Mouse (Mus musculus): ENCODE results near the gene Anapc15-ps. TPM values are rescaled to one million over a fixed set of nuclear protein-coding genes. Genes with fewer than 3 reads are reported as not detected.

The Anapc15-ps gene
- not detected in 2 replicates for polyA plus RNA-seq (2016; fragmentation: Nextera tagmentation; extraction: Ambion mirVana)

DNA sequence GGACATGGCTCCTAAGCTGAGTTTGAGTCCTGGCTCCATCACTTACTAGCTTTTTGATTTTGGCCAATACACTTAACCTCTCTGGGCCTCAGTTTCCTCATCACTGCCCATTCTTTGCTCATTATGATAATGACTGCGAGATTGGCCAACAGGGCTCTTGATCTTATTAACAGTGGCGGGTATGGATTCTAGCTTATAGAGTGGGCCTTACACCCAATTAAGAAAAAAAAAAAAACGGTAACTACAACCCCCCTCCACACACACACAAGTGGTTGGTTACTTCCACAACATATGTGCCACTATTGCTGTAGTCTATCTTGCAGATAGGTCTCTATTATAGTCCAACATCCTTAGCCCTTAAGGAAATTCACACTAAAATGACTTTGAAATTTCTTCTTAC, at the start of gene Anapc15-ps:
Gene Anapc15-ps, minus strand, starts transcription at position 101 of the 400 bp plus-strand sequence.
- H3K27ac ChIP-seq: no peak within 1 kb of the TSS
- no peak within 1 kb of the TSS for H3K9ac ChIP-seq
- H3K4me1 ChIP-seq: 0 out of 2 replicates have a peak, but pooled peaks cover 4% of the 10 kb centered on the region
- H3K27me3 ChIP-seq: no peaks in the 10 kb centered on the region; the same call in 1 of the 2 replicates
- 82% methylated on average over 3 of the region's 3 CpGs for WGBS
- no peak within 1 kb of the TSS for H3K4me2 ChIP-seq (replicated peaks)
- no peak within 1 kb of the TSS for H3K4me3 ChIP-seq
- no peak for ATAC-seq (ENCODE audit: low FRiP score)
- no peaks in the 10 kb centered on the region for H3K9me3 ChIP-seq (replicated peaks)
- no peaks in the 10 kb centered on the region for H3K36me3 ChIP-seq

DNA sequence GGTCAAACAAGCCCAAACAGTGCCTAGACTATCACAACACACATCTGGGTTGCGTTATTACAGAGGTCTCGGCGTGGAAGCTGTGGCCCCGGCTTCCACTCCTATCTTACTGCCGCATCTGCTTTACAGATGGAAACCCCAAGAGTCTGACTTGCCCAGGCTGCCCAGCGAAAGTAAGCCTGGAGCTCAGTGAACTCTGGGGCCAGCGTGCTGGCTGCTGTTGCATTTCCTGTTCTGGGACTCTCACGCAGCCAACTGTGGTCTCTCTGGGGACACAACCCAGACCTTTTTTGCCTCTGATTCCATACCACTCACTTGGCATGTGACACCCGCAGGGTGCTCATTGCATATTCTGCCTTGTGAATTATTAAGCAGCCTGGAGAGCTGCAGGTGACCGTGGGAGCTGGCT, 49.0 kb upstream of the Anapc15-ps start:
- no peak overlapping the region for H3K9ac ChIP-seq
- ATAC-seq (ENCODE audit: low FRiP score): no peak
- H3K4me2 ChIP-seq (replicated peaks): no peak overlapping the region
- 0 out of 2 replicates have a peak, but pooled peaks cover 3% of the 10 kb centered on the region for H3K4me1 ChIP-seq
- H3K27ac ChIP-seq: no peak overlapping the region
- WGBS: 69% methylated on average over 10 of the region's 10 CpGs
- no peaks in the 10 kb centered on the region for H3K9me3 ChIP-seq (replicated peaks)
- no peaks in the 10 kb centered on the region for H3K36me3 ChIP-seq
- H3K4me3 ChIP-seq: no peak overlapping the region
- H3K27me3 ChIP-seq: no peaks in the 10 kb centered on the region

DNA sequence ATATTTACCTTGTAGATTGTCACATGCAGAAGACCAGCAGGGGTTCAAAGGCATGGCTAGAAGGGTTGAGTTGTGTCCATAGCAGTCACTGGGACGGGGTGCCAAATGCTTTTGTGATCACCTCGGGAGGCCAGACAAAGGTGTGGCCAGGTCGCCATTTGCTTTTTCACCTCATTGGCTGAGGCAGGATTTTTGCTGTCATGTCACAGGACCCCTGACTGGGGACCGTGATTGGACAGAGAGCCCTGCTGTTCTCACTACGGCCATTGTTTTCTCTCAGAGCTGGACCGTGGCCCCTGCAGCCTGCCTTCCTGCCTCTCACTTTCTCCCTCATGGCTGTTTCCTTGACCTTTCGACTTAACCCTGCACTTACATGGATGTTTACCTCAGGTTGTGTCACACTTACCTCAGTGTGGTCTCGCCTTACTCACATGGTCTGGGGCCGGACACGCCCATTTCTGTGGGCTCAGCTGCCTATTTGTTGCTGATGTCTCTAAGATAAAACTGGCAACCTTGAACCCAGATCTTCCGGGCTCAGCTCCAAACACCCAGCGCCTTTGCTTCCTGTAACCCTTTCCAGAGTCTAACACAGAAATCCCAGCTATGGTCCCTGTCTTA, 47.0 kb upstream of the Anapc15-ps start:
- H3K27ac ChIP-seq: no peak overlapping the region
- H3K9ac ChIP-seq: no peak overlapping the region
- ATAC-seq (ENCODE audit: low FRiP score): no peak
- H3K4me3 ChIP-seq: no peak overlapping the region
- H3K27me3 ChIP-seq: no peaks in the 10 kb centered on the region
- 0 out of 2 replicates have a peak, but pooled peaks cover 3% of the 10 kb centered on the region for H3K4me1 ChIP-seq
- no peaks in the 10 kb centered on the region for H3K36me3 ChIP-seq
- 72% methylated on average over 12 of the region's 12 CpGs for WGBS
- H3K4me2 ChIP-seq (replicated peaks): no peak overlapping the region
- no peaks in the 10 kb centered on the region for H3K9me3 ChIP-seq (replicated peaks)

DNA sequence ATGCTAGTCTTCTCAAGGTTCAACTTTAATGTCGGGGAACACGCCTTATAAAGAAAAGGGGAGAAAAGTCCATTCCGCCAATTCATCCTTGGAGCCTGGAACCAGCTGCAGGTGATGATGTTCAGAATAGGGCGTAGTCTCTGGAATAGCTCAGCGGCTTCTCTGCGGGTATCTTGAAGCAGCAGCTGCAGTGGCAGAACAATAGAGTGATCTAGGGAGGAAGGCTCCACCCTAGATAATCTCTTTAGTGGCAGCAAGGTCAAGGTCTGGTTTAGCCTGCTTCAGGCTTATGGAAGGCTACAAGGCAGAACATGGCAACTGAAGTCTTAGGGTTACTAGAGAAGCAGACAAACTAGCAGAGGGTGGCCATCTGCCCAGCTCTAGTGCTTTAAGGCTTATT, 46.2 kb upstream of the Anapc15-ps start:
- no peaks in the 10 kb centered on the region for H3K27me3 ChIP-seq
- no peaks in the 10 kb centered on the region for H3K36me3 ChIP-seq
- ATAC-seq (ENCODE audit: low FRiP score): no peak
- 0 out of 2 replicates have a peak, but pooled peaks cover 3% of the 10 kb centered on the region for H3K4me1 ChIP-seq
- H3K9me3 ChIP-seq (replicated peaks): no peaks in the 10 kb centered on the region
- H3K27ac ChIP-seq: no peak overlapping the region
- H3K4me3 ChIP-seq: no peak overlapping the region
- 95% methylated on average over 6 of the region's 6 CpGs for WGBS
- no peak overlapping the region for H3K4me2 ChIP-seq (replicated peaks)
- H3K9ac ChIP-seq: no peak overlapping the region

DNA sequence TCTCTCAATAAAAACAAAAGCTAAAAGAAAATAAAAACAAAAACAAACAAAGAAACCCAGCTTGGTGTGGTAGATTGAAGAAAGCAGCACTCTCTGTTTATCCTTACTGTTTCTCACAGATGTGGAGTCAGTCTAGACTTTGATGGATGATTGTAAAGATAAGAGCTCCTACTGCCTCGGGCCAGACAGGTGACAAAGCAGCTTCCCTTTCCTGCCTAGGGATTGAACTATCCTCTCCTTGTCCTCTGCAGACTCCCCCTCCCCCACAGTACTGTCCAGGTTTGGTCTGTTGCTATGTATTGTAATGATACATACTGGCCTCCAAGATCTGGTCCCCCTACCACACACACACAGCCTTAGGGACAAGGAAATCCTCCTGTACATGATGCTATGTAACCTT, 45.5 kb upstream of the Anapc15-ps start:
- Histone ChIP-seq H3K4me3 (no peak overlapping the region), H3K9ac (no peak overlapping the region), H3K27me3 (no peaks in the 10 kb centered on the region), H3K36me3 (no peaks in the 10 kb centered on the region), H3K9me3 (replicated peaks) (no peaks in the 10 kb centered on the region), H3K4me1 (0 out of 2 replicates have a peak, but pooled peaks cover 3% of the 10 kb centered on the region), H3K27ac (no peak overlapping the region), H3K4me2 (replicated peaks) (no peak overlapping the region)
- WGBS: 33% methylated on average over 1 of the region's 1 CpGs
- ATAC-seq (ENCODE audit: low FRiP score): no peak

DNA sequence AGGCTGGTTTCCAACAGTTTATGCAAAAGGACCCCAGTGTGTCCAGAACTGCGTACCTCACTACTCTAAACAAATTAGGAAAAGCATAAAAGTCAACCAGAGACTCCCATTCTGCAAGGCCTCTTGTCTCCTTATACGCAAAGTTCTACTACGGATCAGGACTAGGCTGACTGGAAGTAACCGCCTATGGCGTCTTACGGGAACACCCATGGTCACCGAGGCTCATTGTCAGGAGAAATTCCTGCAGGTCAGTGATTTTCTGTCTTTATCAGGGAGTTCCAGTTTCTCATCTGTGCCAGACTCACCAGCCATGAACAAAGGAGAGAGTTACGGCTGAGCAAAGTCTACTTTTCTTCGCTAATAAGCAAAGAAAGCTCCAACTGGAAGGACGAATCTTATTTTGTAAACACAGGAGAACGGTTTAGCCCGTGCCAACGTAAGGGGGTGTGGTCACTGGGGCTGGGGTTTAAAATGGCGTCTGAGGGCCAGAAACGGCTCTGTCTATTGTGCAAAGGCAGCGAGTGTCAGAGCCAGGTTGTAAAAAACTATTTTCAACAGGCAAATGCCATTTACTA, 43.9 kb upstream of the Anapc15-ps start:
- no peak overlapping the region for H3K27ac ChIP-seq
- 85% methylated on average over 16 of the region's 16 CpGs for WGBS
- H3K4me1 ChIP-seq: 0 out of 2 replicates have a peak, but pooled peaks cover under 1% of the 10 kb centered on the region
- H3K4me2 ChIP-seq (replicated peaks): no peak overlapping the region
- H3K4me3 ChIP-seq: no peak overlapping the region
- H3K9me3 ChIP-seq (replicated peaks): no peaks in the 10 kb centered on the region
- no peak overlapping the region for H3K9ac ChIP-seq
- ATAC-seq (ENCODE audit: low FRiP score): no peak
- no peaks in the 10 kb centered on the region for H3K36me3 ChIP-seq
- H3K27me3 ChIP-seq: no peaks in the 10 kb centered on the region

DNA sequence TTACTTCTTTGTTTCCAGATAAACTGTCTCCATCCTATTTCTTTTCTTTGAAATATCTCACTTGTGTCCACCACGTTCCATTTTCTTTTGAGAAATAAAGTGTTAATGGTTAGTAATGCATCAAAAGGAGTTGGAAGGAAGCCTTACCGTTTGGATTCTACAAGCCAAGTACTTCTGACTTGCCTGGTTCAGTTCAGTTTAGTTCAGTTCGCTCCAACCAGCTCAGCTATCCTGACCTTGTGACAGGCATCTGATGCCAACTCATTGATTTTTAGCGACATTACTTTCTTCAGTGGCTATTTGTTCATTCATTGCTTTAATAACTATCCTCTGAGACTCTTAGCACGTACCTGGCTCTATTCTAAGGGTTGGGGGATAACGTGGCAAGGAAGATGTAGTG, 42.4 kb upstream of the Anapc15-ps start:
- no peak for ATAC-seq (ENCODE audit: low FRiP score)
- no peak overlapping the region for H3K27ac ChIP-seq

DNA sequence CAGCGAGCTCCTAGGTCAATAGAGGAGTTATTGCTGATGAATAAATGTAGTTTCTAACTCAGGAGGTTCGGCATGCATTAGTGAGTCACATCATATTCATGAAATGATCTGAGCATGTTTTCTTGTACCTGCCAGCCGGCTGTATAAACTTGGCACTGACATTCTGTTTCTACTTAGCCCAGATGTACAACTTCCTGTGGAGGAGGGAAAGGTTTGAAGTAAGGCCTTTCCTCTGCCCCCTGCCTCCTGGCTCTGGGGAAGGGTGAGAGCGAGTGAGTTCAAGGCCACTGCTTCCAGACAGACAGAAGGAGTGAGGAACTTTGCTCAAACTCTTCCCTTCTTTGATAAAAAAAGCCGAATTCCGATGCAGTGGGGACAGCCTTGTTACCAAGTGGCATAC, 39.0 kb upstream of the Anapc15-ps start:
- no peak for ATAC-seq (ENCODE audit: low FRiP score)
- Histone ChIP-seq H3K27me3 (no peaks in the 10 kb centered on the region), H3K27ac (no peak overlapping the region), H3K9ac (no peak overlapping the region), H3K4me3 (no peak overlapping the region), H3K4me2 (replicated peaks) (no peak overlapping the region), H3K4me1 (peaks cover 7% of the 10 kb centered on the region; the same call in 1 of the 2 replicates), H3K36me3 (no peaks in the 10 kb centered on the region), H3K9me3 (replicated peaks) (no peaks in the 10 kb centered on the region)
- 67% methylated on average over 6 of the region's 6 CpGs for WGBS

More for the DNA sequence above, 42.4 kb upstream of the Anapc15-ps start:
- Histone ChIP-seq H3K9ac (no peak overlapping the region), H3K27me3 (no peaks in the 10 kb centered on the region), H3K36me3 (no peaks in the 10 kb centered on the region), H3K4me3 (no peak overlapping the region), H3K4me1 (no peaks in the 10 kb centered on the region), H3K4me2 (replicated peaks) (no peak overlapping the region), H3K9me3 (replicated peaks) (no peaks in the 10 kb centered on the region)
- 74% methylated on average over 6 of the region's 6 CpGs for WGBS

DNA sequence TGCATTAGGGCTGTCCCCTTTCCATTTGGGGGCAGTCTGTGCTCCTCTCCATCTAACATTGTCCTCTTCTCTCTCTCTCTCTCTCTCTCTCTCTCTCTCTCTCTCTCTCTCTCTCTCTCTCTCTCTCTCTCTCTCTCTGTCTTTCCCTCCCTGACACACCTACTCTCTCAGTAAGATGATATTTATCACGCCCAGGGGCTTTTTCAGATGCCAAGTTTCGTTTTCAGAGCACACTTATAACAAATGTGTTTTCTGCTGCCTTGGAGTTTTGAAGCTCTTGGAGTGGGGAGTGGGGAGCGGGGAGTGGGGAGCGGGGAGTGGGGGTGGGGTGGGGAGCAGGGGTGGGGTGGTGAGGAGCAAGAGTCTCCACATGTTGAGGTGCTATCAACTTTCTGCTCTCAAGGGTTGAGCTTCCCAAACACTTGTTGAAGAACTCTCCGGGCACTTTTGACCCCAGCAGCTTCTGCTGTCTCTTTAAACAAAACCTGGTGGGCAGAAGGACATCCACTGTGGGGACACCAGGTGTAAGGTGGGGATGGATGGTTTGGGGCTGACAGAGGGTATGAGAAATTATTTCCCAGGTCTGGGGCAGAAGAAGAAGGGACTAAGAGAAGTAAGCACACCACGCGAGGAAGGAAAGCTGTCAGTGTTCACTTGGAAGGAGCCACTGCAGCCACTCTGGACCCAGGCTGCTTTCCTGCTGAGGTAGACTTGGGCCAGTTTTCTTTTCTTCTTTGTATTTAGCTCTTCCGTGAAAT, 36.8 kb upstream of the Anapc15-ps start:
- Histone ChIP-seq H3K4me1 (peaks cover 7% of the 10 kb centered on the region; the same call in 1 of the 2 replicates), H3K4me2 (replicated peaks) (no peak overlapping the region), H3K9ac (no peak overlapping the region), H3K27ac (no peak overlapping the region), H3K4me3 (no peak overlapping the region), H3K27me3 (no peaks in the 10 kb centered on the region), H3K9me3 (replicated peaks) (no peaks in the 10 kb centered on the region), H3K36me3 (no peaks in the 10 kb centered on the region)
- ATAC-seq (ENCODE audit: low FRiP score): no peak
- 63% methylated on average over 8 of the region's 8 CpGs for WGBS

DNA sequence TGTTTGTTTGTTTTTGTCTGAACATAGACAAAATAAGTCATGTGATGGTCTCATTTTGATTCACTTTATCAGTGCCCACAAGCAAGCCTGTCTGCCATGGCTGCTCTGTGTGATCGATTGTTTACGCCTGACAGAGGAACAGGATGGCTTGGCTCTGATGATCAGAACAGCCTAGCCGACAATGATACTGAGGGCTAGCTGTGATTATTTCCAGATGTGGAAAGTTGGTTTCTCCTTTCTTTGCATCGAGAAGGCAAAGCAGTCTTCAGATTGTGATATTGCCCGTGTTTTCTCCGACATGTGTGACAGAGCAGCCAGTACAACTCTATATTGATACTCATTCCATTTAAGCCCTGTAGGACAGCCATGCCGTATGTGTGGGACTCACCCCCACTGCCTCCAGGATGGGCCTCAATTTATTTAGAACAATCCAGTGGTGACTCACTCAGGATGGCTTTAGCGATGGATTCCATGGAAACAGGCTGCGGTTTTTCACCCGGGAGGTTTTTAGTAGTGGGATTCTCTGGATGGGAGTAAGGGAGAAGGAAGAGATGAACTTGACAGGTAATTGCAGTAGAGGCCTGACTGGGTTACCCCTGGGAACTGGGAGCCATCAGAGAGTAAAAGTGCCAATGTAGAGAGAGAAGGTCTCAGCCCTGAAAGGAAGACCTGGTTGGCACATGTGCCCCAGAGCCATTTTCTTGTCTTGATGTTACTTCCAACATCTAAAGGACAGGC, 36.1 kb upstream of the Anapc15-ps start:
- Histone ChIP-seq H3K4me2 (replicated peaks) (no peak overlapping the region), H3K36me3 (no peaks in the 10 kb centered on the region), H3K9me3 (replicated peaks) (no peaks in the 10 kb centered on the region), H3K9ac (no peak overlapping the region), H3K4me1 (peaks cover 7% of the 10 kb centered on the region; the same call in 1 of the 2 replicates), H3K27me3 (no peaks in the 10 kb centered on the region), H3K4me3 (no peak overlapping the region), H3K27ac (no peak overlapping the region)
- ATAC-seq (ENCODE audit: low FRiP score): no peak
- WGBS: 70% methylated on average over 10 of the region's 10 CpGs

DNA sequence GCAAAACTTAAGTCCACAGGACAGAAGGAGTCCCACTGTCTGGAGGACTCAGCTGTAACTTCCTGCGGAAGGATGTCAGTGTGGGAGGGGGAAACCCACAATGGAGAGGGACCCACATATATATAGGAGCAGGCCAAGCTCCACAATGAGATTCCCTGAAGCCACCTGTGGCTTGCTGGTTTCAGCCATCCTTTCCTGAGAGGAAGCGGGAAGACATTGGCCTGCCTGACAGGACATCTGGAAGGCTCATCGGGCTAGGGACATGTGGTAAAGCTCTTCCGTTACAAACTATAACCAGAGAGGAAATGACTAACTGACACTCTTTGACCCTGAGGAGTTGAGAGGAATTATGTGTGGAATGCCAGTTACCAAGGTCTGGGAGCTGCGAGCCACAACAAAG, 34.8 kb upstream of the Anapc15-ps start:
- WGBS: 70% methylated on average over 5 of the region's 5 CpGs
- Histone ChIP-seq H3K9me3 (replicated peaks) (no peaks in the 10 kb centered on the region), H3K4me1 (peaks cover 7% of the 10 kb centered on the region; the same call in 1 of the 2 replicates), H3K4me3 (no peak overlapping the region), H3K9ac (no peak overlapping the region), H3K27me3 (no peaks in the 10 kb centered on the region), H3K4me2 (replicated peaks) (no peak overlapping the region), H3K36me3 (no peaks in the 10 kb centered on the region), H3K27ac (no peak overlapping the region)
- ATAC-seq (ENCODE audit: low FRiP score): no peak

DNA sequence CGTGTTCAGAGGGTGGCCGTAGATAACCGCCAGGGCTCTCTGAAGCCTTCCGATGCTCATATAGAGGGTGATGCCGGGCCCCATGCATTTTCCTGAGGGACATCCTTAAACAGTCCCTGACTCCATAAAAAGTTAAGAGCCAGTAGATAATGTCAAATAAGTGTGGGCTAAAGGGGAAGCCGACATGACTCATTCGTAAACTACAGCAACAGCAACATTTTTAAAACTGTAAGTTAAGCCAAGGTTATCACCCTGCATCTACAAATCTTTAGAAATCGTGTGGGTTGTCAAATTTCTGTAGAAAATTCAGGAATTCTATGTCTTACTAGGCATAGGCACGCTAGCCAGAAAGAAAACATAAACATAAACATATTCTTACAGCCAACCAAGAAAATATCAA, 33.6 kb upstream of the Anapc15-ps start:
- no peaks in the 10 kb centered on the region for H3K9me3 ChIP-seq (replicated peaks)
- no peaks in the 10 kb centered on the region for H3K36me3 ChIP-seq
- no peak overlapping the region for H3K4me2 ChIP-seq (replicated peaks)
- no peak for ATAC-seq (ENCODE audit: low FRiP score)
- WGBS: 90% methylated on average over 9 of the region's 9 CpGs
- peaks cover 7% of the 10 kb centered on the region; the same call in 1 of the 2 replicates for H3K4me1 ChIP-seq
- no peaks in the 10 kb centered on the region for H3K27me3 ChIP-seq
- no peak overlapping the region for H3K27ac ChIP-seq
- no peak overlapping the region for H3K9ac ChIP-seq
- H3K4me3 ChIP-seq: no peak overlapping the region
